Mouse (Mus musculus) forebrain, embryonic 11.5 days (tissue): ENCODE measurements around the gene Slc35b3. TPM values are rescaled to one million over a fixed set of nuclear protein-coding genes. Genes with fewer than 3 reads are reported as not detected.

Experiments
- ATAC-seq: fragments of 200-750 bp; cut with Nextera tagmentation; replicated peaks from 2 replicates; pipeline ENCODE4 v1.8.0; 2017; ENCODE audit warnings: moderate TSS enrichment; ENCODE audit not compliant: low FRiP score
- DNase-seq: peaks from one replicate; pipeline ENCODE4 v3.0.0-alpha.2; 2017; ENCODE audit warnings: low spot score
- H3K27ac ChIP-seq: fragments of 300-500 bp; sonication (generic); 2 replicates; pipeline ENCODE4 v1.5.1; 2014; ENCODE audit warnings: low read depth, low read length
- H3K27me3 ChIP-seq: fragments of 300-500 bp; sonication (generic); 2 replicates; pipeline ENCODE4 v1.6.1; 2014; ENCODE audit warnings: mild to moderate bottlenecking, low read length, mixed read lengths; ENCODE audit not compliant: control insufficient read depth, insufficient read depth
- H3K36me3 ChIP-seq: fragments of 300-500 bp; sonication (generic); 2 replicates; pipeline ENCODE4 v1.6.1; 2014; ENCODE audit warnings: mild to moderate bottlenecking, low read length, moderate library complexity, mixed read lengths; ENCODE audit not compliant: control insufficient read depth, insufficient read depth
- H3K4me1 ChIP-seq: fragments of 300-500 bp; sonication (generic); replicated peaks from 2 replicates; pipeline ENCODE4 v1.6.1; 2014; ENCODE audit warnings: low read length, mixed read lengths; ENCODE audit not compliant: control insufficient read depth, insufficient read depth
- H3K4me2 ChIP-seq: fragments of 300-500 bp; sonication (generic); 2 replicates; pipeline ENCODE4 v1.6.1; 2014; ENCODE audit warnings: low read depth, mild to moderate bottlenecking, low read length, moderate library complexity, mixed read lengths; ENCODE audit not compliant: severe bottlenecking
- H3K4me3 ChIP-seq: fragments of 300-500 bp; sonication (generic); 2 replicates; pipeline ENCODE4 v1.5.1; 2014; ENCODE audit warnings: low read depth, low read length
- H3K9ac ChIP-seq: fragments of 300-500 bp; sonication (generic); 2 replicates; pipeline ENCODE4 v1.6.1; 2014; ENCODE audit warnings: low read length
- H3K9me3 ChIP-seq: fragments of 300-500 bp; sonication (generic); 2 replicates; pipeline ENCODE4 v1.6.1; 2016; ENCODE audit warnings: low read length, mixed read lengths; ENCODE audit not compliant: control insufficient read depth
- WGBS: fragments of 180-500 bp; shearing (Covaris S2); extraction: QIAGEN DNeasy Blood & Tissue Kit; methylation state at CpG from one replicate; pipeline ENCODE4 v1.1.7; 2014; 5-methylcytosine and 5-hydroxymethylcytosine counted together
- polyA plus RNA-seq: library from polyadenylated mRNA; unstranded; fragments of >200 nt; fragmentation: Nextera tagmentation; extraction: Ambion mirVana; gene quantifications from 2 replicates; pipeline ENCODE4 v1.2.1, GENCODE M21; 2014

Slc35b3 gene
- polyA plus RNA-seq, 1 experiment from 2014 or later: 26.1 TPM

GRCm38 (mm10) chr13:38929843-38930578 is 30.7 kb downstream of the Slc35b3 start:
- DNase-seq (no peak), ATAC-seq (no peak)
- no peak overlapping the region for H3K27ac ChIP-seq
- H3K27me3 ChIP-seq: no peaks in the 10 kb centered on the region
- no peak overlapping the region for H3K9ac ChIP-seq
- H3K9me3 ChIP-seq: no peaks in the 10 kb centered on the region
- H3K4me3 ChIP-seq: no peak overlapping the region
- no peak overlapping the region for H3K4me2 ChIP-seq
- peaks cover 2% of the 10 kb centered on the region; the same call in 1 of the 2 replicates for H3K36me3 ChIP-seq
- 96% methylated on average over 15 of the region's 15 CpGs for WGBS
- no peaks in the 10 kb centered on the region for H3K4me1 ChIP-seq

- Histone ChIP-seq H3K4me2 (no peak overlapping the region), H3K27me3 (no peaks in the 10 kb centered on the region), H3K9ac (no peak overlapping the region), H3K4me3 (no peak overlapping the region), H3K4me1 (no peaks in the 10 kb centered on the region), H3K9me3 (no peaks in the 10 kb centered on the region), H3K27ac (no peak overlapping the region), H3K36me3 (no peaks in the 10 kb centered on the region)
- WGBS: 69% methylated on average over 3 of the region's 3 CpGs
- no peak for ATAC-seq
- DNase-seq: no peak
These were observed 38.0 kb downstream of the Slc35b3 start for GRCm38 (mm10) chr13:38922676-38923075.

GRCm38 (mm10) chr13:38921306-38921705 is 39.4 kb downstream of the Slc35b3 start:
- Histone ChIP-seq H3K4me2 (no peak overlapping the region), H3K27ac (no peak overlapping the region), H3K27me3 (no peaks in the 10 kb centered on the region), H3K4me3 (no peak overlapping the region), H3K36me3 (no peaks in the 10 kb centered on the region), H3K4me1 (no peaks in the 10 kb centered on the region), H3K9me3 (no peaks in the 10 kb centered on the region), H3K9ac (no peak overlapping the region)
- no peak for ATAC-seq
- DNase-seq: no peak
- 93% methylated on average over 1 of the region's 1 CpGs for WGBS

GRCm38 (mm10) chr13:38918188-38918885 is 42.3 kb downstream of the Slc35b3 start:
- 46% methylated on average over 9 of the region's 9 CpGs for WGBS
- H3K27me3 ChIP-seq: no peaks in the 10 kb centered on the region
- H3K9ac ChIP-seq: no peak overlapping the region
- no peak overlapping the region for H3K4me3 ChIP-seq
- H3K4me1 ChIP-seq: no peaks in the 10 kb centered on the region
- H3K9me3 ChIP-seq: no peaks in the 10 kb centered on the region
- no peak overlapping the region for H3K27ac ChIP-seq
- H3K4me2 ChIP-seq: no peak overlapping the region
- H3K36me3 ChIP-seq: no peaks in the 10 kb centered on the region
- ATAC-seq (no peak), DNase-seq (no peak)

GRCm38 (mm10) chr13:38917556-38917955 is 43.1 kb downstream of the Slc35b3 start:
- Histone ChIP-seq H3K4me1 (no peaks in the 10 kb centered on the region), H3K36me3 (no peaks in the 10 kb centered on the region), H3K27ac (no peak overlapping the region), H3K9ac (no peak overlapping the region), H3K27me3 (no peaks in the 10 kb centered on the region), H3K9me3 (no peaks in the 10 kb centered on the region), H3K4me2 (no peak overlapping the region), H3K4me3 (no peak overlapping the region)
- 86% methylated on average over 5 of the region's 5 CpGs for WGBS
- no peak for DNase-seq
- ATAC-seq: no peak

GRCm38 (mm10) chr13:38914771-38915170 is 45.9 kb downstream of the Slc35b3 start:
- H3K4me1 ChIP-seq: no peaks in the 10 kb centered on the region
- no peak overlapping the region for H3K9ac ChIP-seq
- ATAC-seq: no peak
- no peaks in the 10 kb centered on the region for H3K36me3 ChIP-seq
- H3K4me3 ChIP-seq: no peak overlapping the region
- DNase-seq: no peak
- H3K27me3 ChIP-seq: no peaks in the 10 kb centered on the region
- H3K9me3 ChIP-seq: no peaks in the 10 kb centered on the region
- H3K27ac ChIP-seq: no peak overlapping the region
- WGBS: 90% methylated on average over 6 of the region's 6 CpGs
- H3K4me2 ChIP-seq: no peak overlapping the region

GRCm38 (mm10) chr13:38892364-38892763 is 68.3 kb downstream of the Slc35b3 start:
- Histone ChIP-seq H3K4me3 (no peak overlapping the region), H3K9me3 (no peaks in the 10 kb centered on the region)
- ATAC-seq: no peak

More at GRCm38 (mm10) chr13:38892364-38892763, 68.3 kb downstream of the Slc35b3 start:
- H3K27me3 ChIP-seq: no peaks in the 10 kb centered on the region
- H3K27ac ChIP-seq: no peak overlapping the region
- no peaks in the 10 kb centered on the region for H3K36me3 ChIP-seq
- 80% methylated on average over 3 of the region's 3 CpGs for WGBS
- H3K9ac ChIP-seq: no peak overlapping the region
- DNase-seq: no peak
- H3K4me1 ChIP-seq: no peaks in the 10 kb centered on the region
- H3K4me2 ChIP-seq: no peak overlapping the region
